Mouse (Mus musculus): Measurements from ENCODE around the gene Ngly1. TPM values are rescaled to one million over a fixed set of nuclear protein-coding genes. Genes with fewer than 3 reads are reported as not detected.

Ngly1 gene
- polyA plus RNA-seq, 1 experiment from 2014 or later, result 27.6 TPM

- no peaks in the 10 kb centered on the region for H3K27me3 ChIP-seq
- H3K4me1 ChIP-seq, result peaks cover 5% of the 10 kb centered on the region
- no peak overlapping the region for H3K4me3 ChIP-seq
- WGBS, result 61% methylated on average over 1 of the region's 1 CpGs
- ATAC-seq (ENCODE audit: low FRiP score), result no peak
- H3K27ac ChIP-seq, result no peak overlapping the region
- no peaks in the 10 kb centered on the region for H3K36me3 ChIP-seq
- no peak overlapping the region for H3K9ac ChIP-seq
- H3K9me3 ChIP-seq (replicated peaks), result no peaks in the 10 kb centered on the region
- H3K4me2 ChIP-seq (replicated peaks), result no peak overlapping the region
Observed at GRCm38 (mm10) chr14:16359704-16360103, 110.6 kb downstream of the Ngly1 start.

Other genes starting within 250 kb of the Ngly1 start
- 1.6 and 1.8 TPM in 2 replicates for gene Oxsm, start 528 bp downstream of the Ngly1 start, polyA plus RNA-seq (2016; fragmentation: Nextera tagmentation; extraction: Ambion mirVana)
- gene Top2b, start 115.9 kb downstream of the Ngly1 start, polyA plus RNA-seq (2016; fragmentation: Nextera tagmentation; extraction: Ambion mirVana), result 176 and 181 TPM in 2 replicates

Measured in hindbrain, embryonic 12.5 days (tissue).